19 mouse cellular contexts compared by ENCODE assay signal in genomic region chr4:12659084-12659483, GRCm38 (mm10).
"Had no signal": no experiment of that assay in that cellular context is flagged by ENCODE, and none has a peak within 500 bp of the region (broad histone marks: within the 10 kb centered on the region; RNA-seq: fewer than 3 reads in every experiment).

No protein-coding gene starts in this region.

- DNase-seq: liver, embryonic 13.5 days; liver, postnatal 0 days; lung, adult 2 months; lung, postnatal 14 days; lung, postnatal 36 days; right cerebral cortex, postnatal 14 days; thymus, adult 2 months; thymus, postnatal 25 days; thymus, postnatal 4 days had no signal

- H3K9me3 ChIP-seq: liver, embryonic 13.5 days; liver, embryonic 15.5 days; lung, embryonic 15.5 days; megakaryocyte, embryonic 14.5 days; midbrain, embryonic 15.5 days; neural tube, embryonic 12.5 days; stomach, embryonic 15.5 days had no signal

- H3K4me3 ChIP-seq: liver, embryonic 13.5 days; liver, embryonic 15.5 days; lung, embryonic 15.5 days; megakaryocyte, embryonic 14.5 days; midbrain, embryonic 15.5 days; neural tube, embryonic 12.5 days; stomach, embryonic 15.5 days had no signal

- ATAC-seq: liver, postnatal 0 days; lung, postnatal 0 days; midbrain, embryonic 15.5 days had no signal

- H3K27ac ChIP-seq: liver, embryonic 13.5 days; liver, embryonic 15.5 days; lung, embryonic 15.5 days; macrophage; midbrain, embryonic 15.5 days; neural tube, embryonic 12.5 days; stomach, embryonic 15.5 days; stomach, postnatal 0 days had no signal

- H3K36me3 ChIP-seq: liver, embryonic 13.5 days; liver, embryonic 15.5 days; lung, embryonic 15.5 days; midbrain, embryonic 15.5 days; neural tube, embryonic 12.5 days; stomach, embryonic 15.5 days had no signal

- H3K4me2 ChIP-seq: liver, embryonic 11.5 days; liver, embryonic 13.5 days; liver, embryonic 15.5 days; lung, embryonic 15.5 days; midbrain, embryonic 15.5 days; neural tube, embryonic 12.5 days; stomach, embryonic 15.5 days had no signal

- H3K4me1 ChIP-seq: liver, embryonic 13.5 days; liver, embryonic 15.5 days; megakaryocyte, embryonic 14.5 days had no signal

- H3K27me3 ChIP-seq: liver, embryonic 13.5 days; liver, embryonic 15.5 days; lung, embryonic 15.5 days; megakaryocyte, embryonic 14.5 days; midbrain, embryonic 15.5 days; neural tube, embryonic 12.5 days; stomach, embryonic 15.5 days had no signal

- H3K9ac ChIP-seq: liver, embryonic 13.5 days; liver, embryonic 15.5 days; liver, postnatal 0 days; lung, embryonic 15.5 days; midbrain, embryonic 15.5 days; neural tube, embryonic 12.5 days; stomach, embryonic 15.5 days had no signal
